Mouse (Mus musculus) megakaryocyte, adult 5-6 weeks (primary cell): ENCODE results near the gene Cyp39a1. TPM values are rescaled to one million over a fixed set of nuclear protein-coding genes. Genes with fewer than 3 reads are reported as not detected.

Source experiments
- ATAC-seq: 2 replicates; pipeline ENCODE4 v1.8.0; 2016; ENCODE audit warnings: mild to moderate bottlenecking, inconsistent platforms; ENCODE audit not compliant: poor library complexity, severe bottlenecking
- total RNA-seq, 2 experiments: library from RNA; stranded (forward) in 1 of 2; stranded (reverse) in 1 of 2; fragments of 153-499, 151-499 nt in 1 of 2; fragments of 221-1000, 200-1000 nt in 1 of 2; gene quantifications; 2 replicates each; pipeline versions ENCODE4 v1.2.3 to v1.2.4; 2015 to 2017

The Cyp39a1 gene
- 9.0 and 10.1 TPM in 2 replicates for total RNA-seq (2015)
- total RNA-seq (2017) = 11.1 and 15.2 TPM in 2 replicates

GRCm38 (mm10) chr17:43667290-43667843 is at the start of gene Cyp39a1:
Gene Cyp39a1, plus strand, starts transcription at chr17:43667425.
- ATAC-seq = no peak

GRCm38 (mm10) chr17:43619156-43619555 is 48.1 kb upstream of the Cyp39a1 start:
- no peak for ATAC-seq

DNA sequence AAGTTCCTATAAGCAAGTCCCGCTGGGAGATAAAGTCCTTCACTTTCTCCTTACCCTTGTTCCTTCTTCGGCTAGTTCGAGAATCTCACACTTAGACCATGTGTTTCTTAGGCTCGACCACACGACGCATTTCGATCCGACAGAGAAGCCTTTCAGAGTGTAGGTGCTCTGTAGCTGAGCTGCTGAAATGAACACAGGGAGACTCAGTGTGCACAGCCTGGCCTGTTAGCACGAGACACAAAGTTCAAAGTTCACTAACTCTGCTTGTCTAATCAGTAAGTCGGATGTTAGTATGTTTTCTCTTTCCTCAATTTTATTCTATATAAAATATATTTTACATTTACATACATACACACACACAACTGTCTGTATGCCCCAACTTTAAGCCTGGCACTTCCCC is 45.1 kb upstream of the Cyp39a1 start:
- ATAC-seq = no peak

DNA sequence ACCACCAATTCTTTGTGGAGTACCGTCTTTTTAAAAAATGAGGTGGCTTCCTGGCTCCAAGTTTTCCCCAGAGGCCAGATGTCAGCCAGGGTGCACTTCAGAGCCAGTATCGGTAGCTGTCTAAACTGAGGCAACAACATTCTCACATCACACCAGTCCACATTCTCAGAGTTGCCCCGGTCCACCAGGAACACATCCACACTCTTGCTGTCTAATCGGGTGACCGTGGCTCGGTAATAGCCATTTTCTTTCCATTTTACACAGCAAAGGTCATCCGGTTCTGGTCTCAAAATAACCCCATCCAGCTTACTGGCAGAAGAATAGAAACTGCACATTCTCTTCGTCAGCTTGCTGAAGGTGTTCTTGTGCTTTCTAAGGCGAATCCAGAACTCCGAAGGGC is 39.0 kb upstream of the Cyp39a1 start:
- no peak for ATAC-seq

DNA sequence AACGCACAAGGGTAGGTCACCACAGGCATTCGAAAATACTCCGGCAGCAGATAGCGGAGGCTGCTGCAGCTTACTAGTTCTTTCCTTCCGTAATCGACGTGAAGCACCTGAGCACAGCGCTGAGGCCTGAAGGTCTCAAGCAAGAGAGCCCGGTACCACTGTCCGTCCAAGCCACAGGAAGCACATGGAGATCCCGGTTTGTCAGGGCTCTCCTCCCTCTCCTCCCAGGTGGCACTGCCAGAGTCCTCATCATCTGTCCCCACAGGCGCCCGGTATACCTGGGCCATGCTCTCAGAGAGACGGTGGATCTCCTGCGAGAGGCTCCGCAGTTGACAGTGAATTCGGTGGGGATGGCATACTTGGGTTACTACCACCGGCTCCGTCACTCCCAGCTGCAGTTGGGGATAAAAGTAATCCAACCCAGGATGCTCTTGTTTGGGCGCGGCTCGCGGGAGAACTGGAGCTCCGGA is 38.2 kb upstream of the Cyp39a1 start:
- no peak for ATAC-seq

- no peak for ATAC-seq
These were observed 37.5 kb upstream of the Cyp39a1 start, which contains the start of gene Tdrd6 for GRCm38 (mm10) chr17:43629496-43630426. Gene Tdrd6, minus strand, starts transcription at chr17:43630299.

GRCm38 (mm10) chr17:43630427-43630760 is 36.8 kb upstream of the Cyp39a1 start:
- ATAC-seq = no peak

DNA sequence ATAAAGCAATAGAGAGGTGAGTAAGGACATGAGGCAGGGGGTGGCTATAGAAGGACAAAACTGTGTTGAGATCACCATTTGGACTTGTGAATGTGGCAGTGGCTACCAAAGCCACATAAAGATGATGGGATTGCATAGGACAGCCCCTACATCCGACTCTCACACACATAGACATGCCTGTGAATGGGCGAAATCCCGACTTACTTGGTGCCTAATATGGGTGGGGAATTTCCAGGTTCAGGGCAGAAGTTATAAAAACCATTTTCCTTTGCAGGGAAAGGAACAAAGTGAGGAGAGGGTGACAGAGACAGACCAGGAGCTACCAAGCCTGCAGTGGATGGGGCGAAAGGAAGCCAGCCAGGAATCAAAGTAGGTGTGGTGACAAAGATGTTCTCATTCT is 30.1 kb upstream of the Cyp39a1 start:
- ATAC-seq = no peak

- ATAC-seq = no peak
These were observed 26.4 kb upstream of the Cyp39a1 start for GRCm38 (mm10) chr17:43640825-43641224.

- ATAC-seq = no peak
These were observed 24.0 kb upstream of the Cyp39a1 start for GRCm38 (mm10) chr17:43643191-43643590.

DNA sequence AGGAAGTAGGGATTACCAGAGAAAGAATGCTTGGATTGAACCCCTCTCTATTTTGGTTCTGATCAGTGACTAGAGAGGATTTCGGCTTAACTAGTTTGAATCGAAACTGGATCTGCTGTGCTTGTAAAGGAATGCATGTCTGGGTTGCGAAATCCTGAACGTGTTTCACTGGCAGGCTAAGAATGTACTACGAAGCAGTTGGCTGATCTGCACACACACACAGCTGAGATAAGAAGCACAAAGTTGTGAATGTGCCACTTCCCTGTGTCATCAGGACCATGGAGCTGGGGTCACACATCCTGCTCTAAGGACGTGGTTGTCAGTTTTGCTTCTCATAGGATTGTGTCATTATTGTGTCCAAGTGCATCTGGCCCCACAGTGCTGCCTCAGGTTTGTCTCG is 22.9 kb upstream of the Cyp39a1 start:
- no peak for ATAC-seq

GRCm38 (mm10) chr17:43645136-43645535 is 22.1 kb upstream of the Cyp39a1 start:
- ATAC-seq = no peak

DNA sequence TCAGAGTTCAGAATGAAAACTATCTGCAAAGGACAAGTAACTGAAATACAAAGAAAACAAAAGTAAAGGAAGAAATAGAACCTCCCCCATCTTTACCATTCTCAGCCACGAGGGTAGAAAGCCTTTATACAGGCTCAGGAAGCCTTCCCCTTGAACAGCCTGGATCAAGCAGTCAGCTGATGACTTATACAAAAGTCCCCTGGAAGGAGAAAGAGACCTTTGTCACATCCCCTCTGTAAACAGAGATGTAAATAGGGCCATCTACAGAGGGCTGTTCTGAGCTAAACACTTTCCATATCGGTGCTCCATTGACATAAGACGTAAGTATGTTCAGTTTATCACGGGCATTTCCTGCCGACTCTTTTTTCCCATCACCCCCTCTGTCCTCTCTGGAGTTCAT is 20.3 kb upstream of the Cyp39a1 start:
- no peak for ATAC-seq

- ATAC-seq = no peak
These were observed 17.4 kb upstream of the Cyp39a1 start for GRCm38 (mm10) chr17:43649641-43650436.

DNA sequence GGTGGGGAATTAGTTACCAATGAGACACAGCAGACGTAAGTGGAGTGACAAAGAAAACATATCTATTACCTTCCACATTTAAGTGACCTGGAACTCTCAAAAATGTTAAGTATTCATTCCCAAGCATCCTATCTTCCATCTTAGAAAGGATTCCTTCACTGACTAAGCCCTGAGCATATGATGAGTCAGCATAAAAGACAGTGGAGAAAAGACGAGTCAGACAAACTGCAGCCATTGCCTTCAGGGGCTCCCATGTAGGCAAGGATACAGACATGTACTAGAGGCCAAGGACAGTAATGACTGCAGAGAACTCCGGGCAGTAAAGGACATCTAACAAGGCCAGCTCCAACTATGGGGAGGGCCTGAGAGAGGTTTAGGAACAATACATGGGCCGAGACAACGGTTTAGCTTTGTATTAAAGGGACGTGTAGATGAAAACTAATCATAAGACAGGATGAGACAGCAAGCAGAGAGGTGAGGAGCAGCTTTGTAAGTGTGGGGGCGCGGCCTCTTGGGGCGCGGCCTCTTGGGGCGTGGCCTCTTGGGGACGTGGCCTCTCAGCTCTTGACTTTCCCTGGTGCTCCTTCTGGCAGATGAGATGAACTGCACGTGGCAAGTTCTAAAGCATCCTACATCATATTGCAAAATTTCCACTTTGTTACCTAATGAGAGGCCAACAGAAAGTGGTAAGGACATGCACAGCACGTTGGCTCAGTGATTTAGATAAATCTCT is 15.7 kb upstream of the Cyp39a1 start:
- peak; percentile 49 for ATAC-seq

DNA sequence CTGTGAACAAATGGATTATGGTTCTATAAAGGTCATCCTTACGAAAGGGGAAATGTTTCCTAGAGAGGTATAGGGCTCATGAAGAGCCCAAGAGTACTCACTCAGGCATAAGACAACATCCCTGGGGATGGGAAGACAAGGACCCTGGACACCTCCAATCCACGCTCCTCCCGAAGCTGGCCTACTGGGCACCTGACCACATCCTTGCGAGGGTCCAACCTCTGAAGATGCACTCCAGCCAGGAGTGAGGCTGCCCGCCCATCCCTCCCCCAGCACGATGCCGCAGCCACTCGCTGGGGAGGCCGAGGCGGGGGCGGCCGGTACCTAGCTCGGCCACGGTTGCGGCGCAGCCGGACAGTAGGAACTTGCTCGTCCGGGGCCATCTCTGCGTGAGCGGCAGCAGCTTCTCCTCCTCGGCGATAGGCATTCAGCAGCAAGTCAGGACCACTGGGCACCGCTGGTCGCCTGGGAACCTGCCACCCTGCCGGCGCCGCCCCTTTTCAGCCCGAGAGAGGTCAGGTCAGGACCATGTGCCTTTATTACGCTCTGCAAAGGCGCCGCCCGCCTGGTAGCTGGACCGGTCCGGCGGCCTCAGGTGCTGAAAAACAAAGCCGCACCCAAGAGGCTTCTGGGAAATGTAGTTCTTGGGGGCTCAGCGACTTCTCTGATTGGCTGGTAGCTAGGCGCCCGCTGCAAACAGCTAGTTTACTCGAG is 492 bp upstream of the Cyp39a1 start, which contains the start of gene Slc25a27:
TSS of gene Slc25a27 (minus strand) at position 639 of the 714 bp plus-strand sequence.
- ATAC-seq = peak; percentile 99

DNA sequence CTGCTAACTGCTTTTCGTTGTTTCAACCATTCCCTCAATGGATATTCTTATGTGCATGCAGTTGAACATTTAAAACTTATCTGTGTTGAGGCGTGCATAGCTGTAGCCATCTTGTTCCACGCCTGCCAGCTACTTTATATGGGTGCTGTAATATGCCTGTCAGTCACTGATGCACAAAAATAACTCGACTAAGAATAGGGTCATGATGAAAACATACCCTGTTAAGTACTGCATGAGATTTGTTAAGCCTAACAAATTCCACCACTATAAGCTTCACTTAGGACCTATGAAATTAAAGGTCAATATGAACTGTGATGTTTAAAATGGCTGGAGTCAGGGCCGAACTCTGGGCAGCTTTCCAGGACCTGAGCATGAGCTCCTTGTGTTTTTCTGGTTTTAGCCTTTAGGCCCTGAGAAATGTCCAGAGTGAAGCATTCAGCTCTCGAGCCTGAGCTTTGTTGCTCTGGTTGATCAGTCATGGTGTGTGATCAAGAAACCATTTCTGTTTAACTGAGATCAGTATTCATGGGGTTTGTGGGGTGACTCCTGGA is 2.0 kb downstream of the Cyp39a1 start:
- no peak for ATAC-seq

GRCm38 (mm10) chr17:43671907-43672306 is 4.7 kb downstream of the Cyp39a1 start:
- no peak for ATAC-seq

DNA sequence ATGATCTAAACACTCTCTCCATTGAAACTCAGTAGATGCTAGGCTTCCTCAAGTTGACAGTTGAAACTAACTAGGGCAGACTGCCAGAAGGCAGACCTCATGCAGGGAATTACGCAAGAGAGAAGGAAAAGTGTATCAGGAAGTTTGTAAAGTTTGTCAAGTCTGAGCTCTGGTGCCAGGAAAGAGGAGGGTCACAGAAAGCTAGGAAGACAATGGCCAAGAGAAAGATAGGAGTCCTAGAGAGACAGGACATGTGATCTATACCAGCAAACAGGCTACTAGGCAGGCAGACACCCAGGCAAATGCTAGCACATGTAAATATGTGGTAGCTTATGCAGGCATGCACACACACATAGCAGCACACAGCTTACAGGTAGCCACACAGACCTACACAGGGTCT is 8.0 kb downstream of the Cyp39a1 start:
- ATAC-seq = peak; percentile 74

- no peak for ATAC-seq
These were observed 9.0 kb downstream of the Cyp39a1 start for GRCm38 (mm10) chr17:43676241-43676640.
